Mouse (Mus musculus) neural tube, embryonic 11.5 days (tissue): ENCODE results near the gene Vill. TPM values are rescaled to one million over a fixed set of nuclear protein-coding genes. Genes with fewer than 3 reads are reported as not detected.

Experiments
- ATAC-seq: fragments of 200-750 bp; cut with Nextera tagmentation; 2 replicates; pipeline ENCODE4 v1.8.0; 2017; ENCODE audit warnings: moderate number of reproducible peaks, mild to moderate bottlenecking, moderate TSS enrichment, moderate library complexity; ENCODE audit not compliant: insufficient read depth, low FRiP score, low TSS enrichment
- DNase-seq: peaks from one replicate; pipeline ENCODE4 v3.0.0-alpha.2; 2015; ENCODE audit warnings: low spot score
- H3K27ac ChIP-seq: fragments of 300-500 bp; sonication (generic); 2 replicates; pipeline ENCODE4 v1.5.1; 2014; ENCODE audit warnings: low read depth, mild to moderate bottlenecking, low read length
- H3K27me3 ChIP-seq: fragments of 300-500 bp; sonication (generic); 2 replicates; pipeline ENCODE4 v1.6.1; 2014; ENCODE audit warnings: mild to moderate bottlenecking, low read length, mixed read lengths; ENCODE audit not compliant: control insufficient read depth, insufficient read depth
- H3K36me3 ChIP-seq: fragments of 300-500 bp; sonication (generic); 2 replicates; pipeline ENCODE4 v1.6.1; 2014; ENCODE audit warnings: mild to moderate bottlenecking, low read length, moderate library complexity, mixed read lengths; ENCODE audit not compliant: control insufficient read depth, insufficient read depth
- H3K4me1 ChIP-seq: fragments of 300-500 bp; sonication (generic); 2 replicates; pipeline ENCODE4 v1.6.1; 2014; ENCODE audit warnings: low read length, mixed read lengths; ENCODE audit not compliant: control insufficient read depth, insufficient read depth
- H3K4me2 ChIP-seq: fragments of 300-500 bp; sonication (generic); 2 replicates; pipeline ENCODE4 v1.6.1; 2014; ENCODE audit warnings: low read depth, mild to moderate bottlenecking, moderate library complexity
- H3K4me3 ChIP-seq: fragments of 300-500 bp; sonication (generic); 2 replicates; pipeline ENCODE4 v1.5.1; 2014; ENCODE audit warnings: low read depth, low read length
- H3K9ac ChIP-seq: fragments of 300-500 bp; sonication (generic); 2 replicates; pipeline ENCODE4 v1.6.1; 2014; ENCODE audit warnings: mild to moderate bottlenecking, low read length
- H3K9me3 ChIP-seq: fragments of 300-500 bp; sonication (generic); 2 replicates; pipeline ENCODE4 v1.6.1; 2016; ENCODE audit warnings: low read length; ENCODE audit not compliant: control insufficient read depth
- WGBS: fragments of 180-500 bp; shearing (Covaris S2); extraction: QIAGEN DNeasy Blood & Tissue Kit; methylation state at CpG from one replicate; pipeline ENCODE4 v1.1.7; 2014; 5-methylcytosine and 5-hydroxymethylcytosine counted together
- polyA plus RNA-seq: library from polyadenylated mRNA; unstranded; fragments of >200 nt; fragmentation: Nextera tagmentation; extraction: Ambion mirVana; gene quantifications from 2 replicates; pipeline ENCODE4 v1.2.1, GENCODE M21; 2014

The Vill gene
- polyA plus RNA-seq, 1 experiment from 2014 or later: 12.1 TPM

DNA sequence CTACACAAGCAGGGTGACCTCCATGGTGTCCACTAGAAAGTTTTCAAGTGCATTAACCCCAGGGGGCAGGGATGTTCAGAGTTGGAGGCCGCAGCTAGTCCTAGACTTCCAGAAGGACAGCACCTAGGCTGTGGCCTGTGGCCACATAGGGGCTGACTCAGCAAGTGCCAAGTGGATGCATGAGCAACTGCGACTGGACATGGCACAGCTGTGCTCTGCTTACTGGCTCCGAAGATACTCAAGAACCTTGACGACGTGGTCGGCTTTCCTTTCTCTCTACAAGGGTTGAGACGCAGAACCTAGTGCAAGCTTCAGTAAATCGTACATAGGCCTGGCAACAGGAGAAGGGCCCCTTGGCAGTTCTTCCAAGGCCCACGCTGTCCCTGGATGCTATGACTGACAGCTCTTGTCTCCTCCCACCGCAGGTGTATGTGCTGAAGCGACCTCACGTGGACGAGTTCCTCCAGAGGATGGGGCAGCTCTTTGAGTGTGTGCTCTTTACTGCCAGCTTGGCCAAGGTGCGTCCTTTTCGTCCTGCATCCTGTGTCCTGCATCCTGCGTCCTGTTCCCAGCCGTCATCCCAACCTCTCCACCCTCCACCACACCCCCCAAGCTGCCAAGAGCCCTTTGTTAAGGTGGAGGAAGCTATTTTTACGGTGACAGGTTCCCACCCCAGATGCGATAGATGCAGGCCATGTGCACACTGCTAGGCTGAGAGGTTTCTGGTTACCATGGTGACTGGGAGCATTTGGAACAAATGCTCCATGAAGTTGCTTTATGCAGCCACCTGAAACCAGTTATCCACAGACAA is 19.3 kb upstream of the Vill start:
- H3K36me3 ChIP-seq: no peaks in the 10 kb centered on the region
- no peaks in the 10 kb centered on the region for H3K9me3 ChIP-seq
- DNase-seq (no peak), ATAC-seq (peak; percentile 51)
- H3K9ac ChIP-seq: 0 out of 2 replicates have a peak overlapping the region, but pooled peaks have one; percentile 6
- H3K27me3 ChIP-seq: no peaks in the 10 kb centered on the region
- peaks cover 16% of the 10 kb centered on the region; the same call in 1 of the 2 replicates for H3K4me1 ChIP-seq
- 70% methylated on average over 19 of the region's 19 CpGs for WGBS
- no peak overlapping the region for H3K27ac ChIP-seq
- no peak overlapping the region for H3K4me2 ChIP-seq
- H3K4me3 ChIP-seq: no peak overlapping the region

DNA sequence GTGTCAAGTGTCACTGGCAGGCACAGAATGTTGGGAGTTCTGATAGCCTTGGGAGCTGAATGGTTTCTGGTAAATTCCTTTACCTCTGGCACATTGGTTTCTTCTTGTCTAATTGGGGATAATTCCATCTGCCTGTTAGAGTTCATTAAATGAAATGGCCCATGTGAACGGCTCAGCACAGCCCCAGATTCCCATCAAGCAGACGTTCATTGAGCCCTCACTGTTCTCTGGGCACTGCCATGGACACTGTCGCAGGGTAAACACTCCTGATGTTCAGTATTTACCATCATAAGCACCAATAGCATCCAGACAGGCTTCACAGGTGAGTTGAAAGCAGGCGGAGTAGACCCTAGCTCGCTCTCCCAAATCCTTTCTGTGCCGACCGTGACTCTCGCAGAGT is 18.5 kb upstream of the Vill start:
- H3K4me2 ChIP-seq: no peak overlapping the region
- no peak overlapping the region for H3K9ac ChIP-seq
- H3K36me3 ChIP-seq: no peaks in the 10 kb centered on the region
- H3K9me3 ChIP-seq: no peaks in the 10 kb centered on the region
- H3K4me1 ChIP-seq: peaks cover 16% of the 10 kb centered on the region; the same call in 1 of the 2 replicates
- no peaks in the 10 kb centered on the region for H3K27me3 ChIP-seq
- WGBS: 78% methylated on average over 8 of the region's 8 CpGs
- H3K27ac ChIP-seq: no peak overlapping the region
- DNase-seq (no peak), ATAC-seq (no peak)
- H3K4me3 ChIP-seq: no peak overlapping the region

DNA sequence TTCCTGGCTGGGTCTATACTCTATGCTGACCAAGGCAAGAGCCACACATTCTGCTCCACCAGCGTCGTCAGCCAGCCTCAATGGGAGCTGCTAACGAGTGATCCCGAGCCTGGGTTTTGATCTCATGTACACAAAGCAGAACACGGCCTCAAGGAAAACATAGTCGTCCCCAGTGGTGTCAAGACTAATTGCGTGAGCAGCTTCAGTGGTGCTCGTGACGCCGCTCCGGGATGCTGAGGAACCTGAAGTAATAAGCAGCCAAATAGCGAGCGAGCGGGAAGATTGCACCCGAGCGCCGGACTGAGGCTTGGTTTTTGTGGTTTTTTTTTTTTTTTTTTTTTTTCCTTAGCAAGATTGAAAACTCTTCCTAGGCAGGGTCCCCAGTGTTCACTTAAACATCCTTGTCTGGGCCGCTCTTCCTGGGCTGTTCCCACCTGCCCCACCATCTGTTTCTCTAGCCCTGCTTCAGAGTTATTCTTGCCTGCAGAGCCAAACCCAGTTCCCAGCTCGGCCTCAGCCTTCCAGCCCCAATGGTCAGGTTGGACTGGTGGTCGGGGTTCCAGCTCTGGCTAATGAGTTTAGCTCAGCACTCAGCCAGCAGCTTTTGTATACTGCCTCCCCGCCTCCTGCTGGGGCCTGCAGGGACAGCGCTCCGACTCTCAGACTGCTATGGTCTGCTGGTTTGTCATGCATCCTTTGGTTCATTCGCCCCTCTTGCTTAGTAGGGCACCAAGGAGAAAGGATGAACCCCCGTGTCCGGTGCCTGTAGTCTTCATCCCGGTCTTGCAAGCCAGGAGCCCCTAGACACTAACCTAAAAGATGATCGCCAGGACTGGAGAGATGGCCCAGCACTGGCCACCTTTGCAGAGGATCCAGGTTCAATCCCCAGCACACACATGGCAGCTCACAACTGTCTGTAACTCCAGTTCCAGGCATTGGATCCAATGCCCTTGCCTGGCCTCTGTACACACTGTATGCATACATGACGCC is 17.6 kb upstream of the Vill start:
- no peaks in the 10 kb centered on the region for H3K9me3 ChIP-seq
- H3K27ac ChIP-seq: no peak overlapping the region
- peaks cover 16% of the 10 kb centered on the region; the same call in 1 of the 2 replicates for H3K4me1 ChIP-seq
- H3K4me3 ChIP-seq: no peak overlapping the region
- no peaks in the 10 kb centered on the region for H3K36me3 ChIP-seq
- H3K27me3 ChIP-seq: no peaks in the 10 kb centered on the region
- DNase-seq (no peak), ATAC-seq (no peak)
- H3K4me2 ChIP-seq: no peak overlapping the region
- 80% methylated on average over 29 of the region's 29 CpGs for WGBS
- H3K9ac ChIP-seq: no peak overlapping the region

DNA sequence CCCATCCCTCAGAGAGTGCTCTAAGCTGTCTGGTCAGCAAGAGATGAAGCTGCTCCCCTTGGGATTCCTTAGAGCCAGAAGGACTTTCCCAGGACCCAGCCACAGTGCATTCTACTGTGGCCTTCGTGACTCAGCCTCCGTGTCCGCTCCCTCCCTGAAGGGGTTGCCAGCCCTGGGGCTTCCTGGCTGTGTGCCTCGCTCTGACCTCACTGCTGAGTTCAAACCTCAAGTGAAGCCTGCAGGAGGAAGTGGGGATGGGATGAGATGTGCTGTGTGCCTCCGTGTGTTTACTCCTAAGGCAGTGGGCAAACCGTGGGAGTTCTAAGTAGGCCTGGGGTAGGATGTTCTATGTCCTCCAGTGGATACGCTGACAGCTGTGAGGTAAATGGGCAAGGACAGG is 16.7 kb upstream of the Vill start:
- WGBS: 86% methylated on average over 7 of the region's 7 CpGs
- no peaks in the 10 kb centered on the region for H3K27me3 ChIP-seq

DNA sequence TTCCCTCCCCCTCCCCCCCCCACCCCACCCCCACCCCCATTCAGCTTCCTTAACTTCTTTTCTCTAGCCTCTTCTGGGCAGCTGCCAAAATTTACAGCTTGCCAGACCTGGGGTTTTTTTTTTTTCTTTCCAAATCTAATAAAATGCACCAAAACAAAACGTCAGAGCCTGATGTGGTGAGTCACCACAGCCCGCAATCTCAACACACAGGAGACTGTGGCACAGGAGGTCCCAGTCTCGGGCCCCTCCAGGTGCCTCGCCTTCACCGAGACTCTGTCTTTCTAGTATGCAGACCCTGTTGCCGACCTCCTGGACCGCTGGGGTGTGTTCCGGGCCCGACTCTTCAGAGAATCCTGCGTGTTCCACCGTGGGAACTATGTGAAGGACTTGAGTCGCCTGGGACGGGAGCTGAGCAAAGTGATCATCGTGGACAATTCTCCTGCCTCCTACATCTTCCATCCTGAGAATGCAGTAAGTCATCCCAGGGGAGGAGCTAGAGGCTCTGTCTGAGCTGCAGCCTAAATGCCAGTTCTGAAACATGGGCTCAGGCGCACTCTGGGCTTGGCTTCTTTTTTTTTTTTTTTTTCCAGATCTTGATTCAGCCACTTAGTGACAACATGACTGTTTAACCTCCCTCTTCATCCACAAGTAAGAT is 15.4 kb upstream of the Vill start:
- no peak overlapping the region for H3K27ac ChIP-seq
- 85% methylated on average over 15 of the region's 15 CpGs for WGBS
- peaks cover 16% of the 10 kb centered on the region; the same call in 1 of the 2 replicates for H3K4me1 ChIP-seq
- H3K9ac ChIP-seq: no peak overlapping the region
- H3K27me3 ChIP-seq: no peaks in the 10 kb centered on the region
- no peaks in the 10 kb centered on the region for H3K36me3 ChIP-seq
- no peak for DNase-seq
- no peak overlapping the region for H3K4me3 ChIP-seq
- no peaks in the 10 kb centered on the region for H3K9me3 ChIP-seq
- H3K4me2 ChIP-seq: no peak overlapping the region
- no peak for ATAC-seq

More for the DNA sequence above, 16.7 kb upstream of the Vill start:
- peaks cover 16% of the 10 kb centered on the region; the same call in 1 of the 2 replicates for H3K4me1 ChIP-seq
- no peak for DNase-seq
- no peak overlapping the region for H3K4me3 ChIP-seq
- no peaks in the 10 kb centered on the region for H3K36me3 ChIP-seq
- no peaks in the 10 kb centered on the region for H3K9me3 ChIP-seq
- no peak overlapping the region for H3K4me2 ChIP-seq
- H3K9ac ChIP-seq: no peak overlapping the region
- H3K27ac ChIP-seq: no peak overlapping the region
- no peak for ATAC-seq

DNA sequence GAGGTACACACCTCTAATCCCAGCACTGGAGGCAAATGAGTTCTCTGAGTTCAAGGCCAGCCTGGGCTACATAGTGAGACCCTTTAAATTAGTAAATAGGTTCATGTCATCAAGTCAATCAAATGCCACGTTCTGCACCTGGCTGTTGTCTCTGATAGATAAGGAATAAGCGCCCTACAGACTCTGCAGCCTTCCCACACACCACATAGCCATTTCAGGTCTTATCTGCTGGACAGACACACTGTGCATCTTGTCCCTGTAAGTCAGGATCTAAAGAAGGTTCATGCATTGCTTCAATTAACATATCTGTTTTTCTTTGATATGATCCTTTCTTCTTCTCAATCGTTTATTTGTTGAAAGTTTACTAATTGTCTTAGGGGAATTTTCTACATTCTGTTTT is 14.0 kb upstream of the Vill start:
- ATAC-seq (no peak), DNase-seq (no peak)
- Histone ChIP-seq H3K36me3 (no peaks in the 10 kb centered on the region), H3K9me3 (no peaks in the 10 kb centered on the region), H3K9ac (no peak overlapping the region), H3K4me3 (no peak overlapping the region), H3K27ac (no peak overlapping the region), H3K4me1 (peaks cover 3% of the 10 kb centered on the region; the same call in 1 of the 2 replicates), H3K27me3 (no peaks in the 10 kb centered on the region), H3K4me2 (no peak overlapping the region)
- WGBS: 94% methylated on average over 3 of the region's 3 CpGs

DNA sequence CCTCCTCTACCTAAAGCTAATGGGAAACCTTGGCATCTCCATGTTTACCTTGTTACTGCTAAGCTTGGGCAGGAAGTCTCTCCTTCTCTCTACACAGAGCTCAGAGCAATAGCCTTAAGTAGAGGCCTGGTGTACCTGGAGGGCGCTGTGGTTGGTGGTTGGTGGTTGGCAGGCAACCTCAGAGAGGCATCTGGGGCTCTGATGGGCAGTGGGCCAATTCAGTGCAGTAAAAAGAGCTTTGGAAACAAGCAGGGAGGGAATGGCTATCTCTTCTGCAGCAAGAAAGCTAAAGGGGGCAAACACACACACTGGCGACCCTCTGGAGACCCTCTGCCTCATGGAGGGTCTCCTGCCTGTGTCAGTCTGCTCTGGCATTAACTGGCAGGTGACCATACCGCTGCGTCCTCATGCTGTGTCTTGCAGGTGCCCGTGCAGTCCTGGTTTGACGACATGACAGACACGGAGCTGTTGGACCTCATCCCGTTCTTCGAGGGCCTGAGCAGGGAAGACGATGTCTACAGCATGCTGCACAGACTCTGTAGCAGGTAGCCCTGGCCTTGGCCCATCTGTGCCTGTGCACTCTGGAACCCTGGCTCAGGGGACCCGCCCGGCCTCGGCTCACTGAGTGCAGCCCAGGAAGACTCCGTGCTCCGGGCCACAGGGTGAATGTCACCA is 12.3 kb upstream of the Vill start:
- Histone ChIP-seq H3K4me3 (no peak overlapping the region), H3K27me3 (no peaks in the 10 kb centered on the region), H3K4me1 (no peaks in the 10 kb centered on the region), H3K4me2 (no peak overlapping the region), H3K27ac (no peak overlapping the region), H3K9ac (no peak overlapping the region), H3K9me3 (no peaks in the 10 kb centered on the region), H3K36me3 (no peaks in the 10 kb centered on the region)
- 92% methylated on average over 15 of the region's 15 CpGs for WGBS
- DNase-seq (no peak), ATAC-seq (no peak)
